Mouse (Mus musculus) embryonic fibroblast, embryonic 13.5 days (primary cell): ENCODE measurements around the gene Ano6.

ENCODE experiments used
- CTCF ChIP-seq: IDR thresholded peaks from 2 replicates; pipeline ENCODE4 v1.5.1; 2011; ENCODE audit warnings: mild to moderate bottlenecking, control low read depth, low read length, moderate library complexity, borderline replicate concordance; ENCODE audit not compliant: insufficient read depth
- POLR2A ChIP-seq: IDR thresholded peaks from 2 replicates; pipeline ENCODE4 v1.6.1; 2011; ENCODE audit warnings: low read depth, mild to moderate bottlenecking, control low read depth, low read length, moderate library complexity

GRCm38 (mm10) chr15:95948411-95948810, 157.8 kb downstream of the Ano6 start:
- TF ChIP-seq POLR2A, result no peak
- no peak for TF ChIP-seq CTCF
